Mouse (Mus musculus): ENCODE results near the gene Neu4. TPM values are rescaled to one million over a fixed set of nuclear protein-coding genes. Genes with fewer than 3 reads are reported as not detected.
A peak's percentile ranks its signal among the peaks of the same experiment; 100 is the strongest.

The Neu4 gene
- polyA plus RNA-seq, 1 experiment from 2014 or later, result not detected

- Histone ChIP-seq H3K4me3 (ENCODE audit: low read depth, low read length) (no peak overlapping the region), H3K4me2 (replicated peaks; ENCODE audit: low read depth, low read length) (no peak overlapping the region), H3K9me3 (ENCODE audit: low read length) (no peaks in the 10 kb centered on the region), H3K9ac (replicated peaks; ENCODE audit: low read depth) (no peak overlapping the region), H3K36me3 (ENCODE audit: insufficient read depth, low read length) (no peaks in the 10 kb centered on the region), H3K27me3 (replicated peaks; ENCODE audit: insufficient read depth, low read length) (no peaks in the 10 kb centered on the region), H3K4me1 (ENCODE audit: insufficient read depth, low read depth, low read length) (no peaks in the 10 kb centered on the region), H3K27ac (ENCODE audit: low read length) (no peak overlapping the region)
- TF ChIP-seq EP300 (IDR thresholded peaks at IDR 0.05) (no peak), CTCF (IDR thresholded peaks at IDR 0.05) (no peak)
- no peak for ATAC-seq
- DNase-seq (ENCODE audit: low spot score), result no peak
- WGBS, result 82% methylated on average over 2 of the region's 2 CpGs
Observed at GRCm38 (mm10) chr1:94033075-94033602, 12.9 kb downstream of the Neu4 start.

- Histone ChIP-seq H3K9me3 (ENCODE audit: low read length) (no peaks in the 10 kb centered on the region), H3K9ac (replicated peaks; ENCODE audit: low read depth) (no peak overlapping the region), H3K4me3 (ENCODE audit: low read depth, low read length) (peak overlapping the region; percentile 31), H3K27me3 (replicated peaks; ENCODE audit: insufficient read depth, low read length) (no peaks in the 10 kb centered on the region), H3K27ac (ENCODE audit: low read length) (peak overlapping the region; percentile 68), H3K4me1 (ENCODE audit: insufficient read depth, low read depth, low read length) (no peaks in the 10 kb centered on the region), H3K4me2 (replicated peaks; ENCODE audit: low read depth, low read length) (peak overlapping the region; percentile 63), H3K36me3 (ENCODE audit: insufficient read depth, low read length) (no peaks in the 10 kb centered on the region)
- WGBS, result 2% methylated on average over 25 of the region's 25 CpGs
- peak; percentile 91 for DNase-seq (ENCODE audit: low spot score)
- peak; percentile 94 for ATAC-seq
- TF ChIP-seq CTCF (IDR thresholded peaks at IDR 0.05) (peak; percentile 87), EP300 (IDR thresholded peaks at IDR 0.05) (no peak)
Observed at GRCm38 (mm10) chr1:94034984-94035743, 14.9 kb downstream of the Neu4 start.

DNA sequence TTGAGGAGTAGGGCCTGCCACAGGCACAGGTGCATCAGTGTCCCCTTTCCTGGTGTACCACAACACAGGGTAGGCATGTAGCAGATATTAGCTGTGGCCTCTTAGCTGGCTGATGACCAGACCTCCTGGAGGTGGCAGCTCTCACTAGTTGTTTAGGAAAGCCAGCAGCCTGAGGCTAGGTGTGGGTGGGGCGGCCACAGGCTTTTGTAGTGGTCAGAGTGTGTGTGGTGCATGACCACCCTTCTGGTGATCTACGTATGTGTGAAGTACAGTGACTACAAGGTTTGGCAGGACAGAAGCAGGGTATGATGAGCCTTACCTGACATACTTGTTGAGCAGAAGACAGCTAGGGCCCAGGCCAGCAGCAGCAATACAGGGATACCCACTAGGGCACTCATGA lies 20.1 kb downstream of the Neu4 start:
- no peaks in the 10 kb centered on the region for H3K9me3 ChIP-seq (ENCODE audit: low read length)
- no peak overlapping the region for H3K9ac ChIP-seq (replicated peaks; ENCODE audit: low read depth)
- ATAC-seq, result no peak
- no peaks in the 10 kb centered on the region for H3K4me1 ChIP-seq (ENCODE audit: insufficient read depth, low read depth, low read length)
- no peak overlapping the region for H3K4me3 ChIP-seq (ENCODE audit: low read depth, low read length)
- no peaks in the 10 kb centered on the region for H3K27me3 ChIP-seq (replicated peaks; ENCODE audit: insufficient read depth, low read length)
- no peak overlapping the region for H3K4me2 ChIP-seq (replicated peaks; ENCODE audit: low read depth, low read length)
- TF ChIP-seq EP300 (IDR thresholded peaks at IDR 0.05) (no peak), CTCF (IDR thresholded peaks at IDR 0.05) (no peak)
- H3K27ac ChIP-seq (ENCODE audit: low read length), result no peak overlapping the region
- DNase-seq (ENCODE audit: low spot score), result no peak
- no peaks in the 10 kb centered on the region for H3K36me3 ChIP-seq (ENCODE audit: insufficient read depth, low read length)
- 87% methylated on average over 2 of the region's 2 CpGs for WGBS

- Histone ChIP-seq H3K4me3 (ENCODE audit: low read depth, low read length) (no peak overlapping the region), H3K27me3 (replicated peaks; ENCODE audit: insufficient read depth, low read length) (no peaks in the 10 kb centered on the region), H3K9ac (replicated peaks; ENCODE audit: low read depth) (no peak overlapping the region), H3K27ac (ENCODE audit: low read length) (no peak overlapping the region), H3K36me3 (ENCODE audit: insufficient read depth, low read length) (no peaks in the 10 kb centered on the region), H3K9me3 (ENCODE audit: low read length) (no peaks in the 10 kb centered on the region), H3K4me1 (ENCODE audit: insufficient read depth, low read depth, low read length) (no peaks in the 10 kb centered on the region), H3K4me2 (replicated peaks; ENCODE audit: low read depth, low read length) (no peak overlapping the region)
- TF ChIP-seq EP300 (IDR thresholded peaks at IDR 0.05) (no peak), CTCF (IDR thresholded peaks at IDR 0.05) (no peak)
- no peak for ATAC-seq
- 62% methylated on average over 3 of the region's 3 CpGs for WGBS
- DNase-seq (ENCODE audit: low spot score), result no peak
Observed at GRCm38 (mm10) chr1:94045559-94045958, 25.3 kb downstream of the Neu4 start.

DNA sequence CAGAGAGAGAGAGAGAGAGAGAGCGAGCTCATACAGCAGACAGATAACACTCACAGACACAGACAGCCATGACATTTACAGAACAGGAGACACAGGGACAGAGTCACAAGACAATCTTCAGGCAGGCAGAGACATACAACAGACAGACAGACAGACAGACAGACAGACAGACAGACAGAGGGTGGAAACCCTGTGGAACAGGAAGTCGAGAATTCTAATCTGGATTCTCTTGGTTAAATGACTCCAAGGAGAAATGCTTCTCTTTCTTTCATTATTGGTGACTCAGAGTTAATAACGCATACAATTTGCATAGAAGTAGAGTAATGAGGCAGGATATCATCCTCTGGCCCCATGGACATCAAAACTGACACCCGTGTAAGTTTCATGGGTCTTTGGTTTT lies 26.3 kb downstream of the Neu4 start:
- Histone ChIP-seq H3K9ac (replicated peaks; ENCODE audit: low read depth) (no peak overlapping the region), H3K27me3 (replicated peaks; ENCODE audit: insufficient read depth, low read length) (no peaks in the 10 kb centered on the region), H3K27ac (ENCODE audit: low read length) (no peak overlapping the region), H3K4me1 (ENCODE audit: insufficient read depth, low read depth, low read length) (no peaks in the 10 kb centered on the region), H3K36me3 (ENCODE audit: insufficient read depth, low read length) (no peaks in the 10 kb centered on the region), H3K4me3 (ENCODE audit: low read depth, low read length) (no peak overlapping the region), H3K4me2 (replicated peaks; ENCODE audit: low read depth, low read length) (no peak overlapping the region), H3K9me3 (ENCODE audit: low read length) (no peaks in the 10 kb centered on the region)
- TF ChIP-seq CTCF (IDR thresholded peaks at IDR 0.05), result no peak
- TF ChIP-seq EP300 (IDR thresholded peaks at IDR 0.05), result no peak
- DNase-seq (ENCODE audit: low spot score) (no peak), ATAC-seq (no peak)
- WGBS, result 63% methylated on average over 4 of the region's 4 CpGs

- H3K27ac ChIP-seq (ENCODE audit: low read length), result no peak overlapping the region
- no peak overlapping the region for H3K4me2 ChIP-seq (replicated peaks; ENCODE audit: low read depth, low read length)
- WGBS, result 82% methylated on average over 5 of the region's 5 CpGs
- H3K9me3 ChIP-seq (ENCODE audit: low read length), result no peaks in the 10 kb centered on the region
- no peak for ATAC-seq
- H3K9ac ChIP-seq (replicated peaks; ENCODE audit: low read depth), result no peak overlapping the region
- no peak overlapping the region for H3K4me3 ChIP-seq (ENCODE audit: low read depth, low read length)
- no peaks in the 10 kb centered on the region for H3K27me3 ChIP-seq (replicated peaks; ENCODE audit: insufficient read depth, low read length)
- no peaks in the 10 kb centered on the region for H3K4me1 ChIP-seq (ENCODE audit: insufficient read depth, low read depth, low read length)
- no peak for TF ChIP-seq CTCF (IDR thresholded peaks at IDR 0.05)
- DNase-seq (ENCODE audit: low spot score), result no peak
- no peaks in the 10 kb centered on the region for H3K36me3 ChIP-seq (ENCODE audit: insufficient read depth, low read length)
Observed at GRCm38 (mm10) chr1:94051104-94051503, 30.9 kb downstream of the Neu4 start.
